In the genomic region with DNA sequence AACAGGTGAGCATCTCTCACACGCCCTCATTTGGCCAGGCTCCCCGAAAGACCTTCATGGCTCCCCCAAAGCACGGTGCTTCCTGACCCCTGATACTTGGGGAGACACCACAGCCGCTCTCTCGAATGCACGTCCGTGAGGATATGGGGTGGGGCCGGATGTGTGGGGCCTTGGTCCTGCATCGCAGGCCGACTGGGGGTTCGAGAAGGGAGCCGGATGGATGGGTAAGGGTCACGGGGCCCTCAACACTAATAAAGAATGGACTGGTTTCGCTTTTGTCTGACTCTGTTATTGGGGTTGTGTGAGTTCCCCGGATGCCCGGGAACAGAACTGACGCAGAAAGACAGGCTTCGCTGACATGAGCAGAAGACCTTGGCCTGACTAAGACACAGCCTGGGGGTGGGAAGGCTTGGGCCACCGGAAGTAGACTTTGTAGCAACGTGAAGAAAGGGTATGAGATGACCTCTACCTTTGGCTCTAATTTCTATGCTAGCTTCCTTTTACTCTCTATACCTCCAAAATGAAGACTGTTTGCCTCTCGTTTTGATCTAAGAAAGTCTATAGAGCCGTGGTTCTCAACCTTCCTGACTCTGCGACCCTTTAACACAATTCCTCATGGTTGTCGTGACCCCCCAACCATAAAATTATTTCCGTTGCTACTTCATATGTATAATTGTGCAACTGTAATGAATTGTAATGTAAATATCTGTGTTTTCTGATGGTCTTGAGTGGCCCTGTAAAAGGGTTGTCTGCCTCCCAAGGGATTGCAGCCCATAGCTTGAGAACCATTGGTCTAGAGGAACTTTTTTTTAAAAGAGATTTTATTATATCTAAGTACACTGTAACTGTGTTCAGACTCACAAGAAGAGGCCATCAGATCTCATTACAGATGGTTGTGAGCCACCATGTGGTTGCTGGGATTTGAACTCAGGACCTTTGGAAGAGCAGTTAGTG, we compare ENCODE assay signal across 10 mouse cellular contexts. TPM values are rescaled to one million over a fixed set of nuclear protein-coding genes. Genes with fewer than 3 reads are reported as not detected.
DNase-seq lines count a peak whose midpoint lies in the region; ATAC-seq and TF ChIP-seq lines count a peak whose summit lies in the region.
"Had no signal": no experiment of that assay in that cellular context is flagged by ENCODE, and none has a peak within 500 bp of the region (broad histone marks: within the 10 kb centered on the region; RNA-seq: fewer than 3 reads in every experiment).

No protein-coding gene starts in this region.

- H3K27ac ChIP-seq in intestine, embryonic 16.5 days (ENCODE audit: low read length): no peak overlapping the region
- H3K27ac ChIP-seq in intestine, embryonic 15.5 days: no peak overlapping the region
- no peak overlapping the region for H3K27ac ChIP-seq in midbrain, postnatal 0 days (ENCODE audit: low read depth, low read length)

- peak; percentile 52 to 81 for DNase-seq in spleen, postnatal 4 days (ENCODE audit: low spot score in 2 of 2)
- DNase-seq in left cerebral cortex, postnatal 14 days (ENCODE audit: low spot score in 2 of 2): no peak
- DNase-seq in midbrain, postnatal 0 days (ENCODE audit: low spot score): no peak
- DNase-seq: kidney, postnatal 25 days had no signal

- ATAC-seq in intestine, embryonic 16.5 days: no peak
- ATAC-seq in intestine, embryonic 15.5 days: no peak
- peak; percentile 10 for ATAC-seq in inflammation-experienced regulatory T-cells, adult 6 months
- no peak for ATAC-seq in megakaryocyte progenitor cell, adult 5-6 weeks (replicated peaks; ENCODE audit: poor library complexity)
- no peak for ATAC-seq in midbrain, postnatal 0 days (ENCODE audit: low FRiP score)

- intact Hi-C loops in left cerebral cortex, postnatal 14 days (cut with DNase I): no loop called here

- no peaks in the 10 kb centered on the region for H3K9me3 ChIP-seq in intestine, embryonic 16.5 days (ENCODE audit: control insufficient read depth, low read length)
- H3K9me3 ChIP-seq in intestine, embryonic 15.5 days: no peaks in the 10 kb centered on the region
- H3K9me3 ChIP-seq in E14TG2a.4 (ENCODE audit: low read length): peaks cover 4% of the 10 kb centered on the region
- no peaks in the 10 kb centered on the region for H3K9me3 ChIP-seq in midbrain, postnatal 0 days (ENCODE audit: low read length)

- 86% methylated on average over 25 of the region's 25 CpGs for WGBS in intestine, embryonic 16.5 days
- 88% methylated on average over 25 of the region's 25 CpGs for WGBS in intestine, embryonic 15.5 days
- WGBS in midbrain, postnatal 0 days: 89% methylated on average over 25 of the region's 25 CpGs

- no peak for TF ChIP-seq CTCF in E14TG2a.4 (conservative IDR thresholded peaks at IDR 0.05; ENCODE audit: low read length)
- no peak for TF ChIP-seq CTCF in midbrain, postnatal 0 days (IDR thresholded peaks at IDR 0.05)

- H3K9ac ChIP-seq in intestine, embryonic 16.5 days (ENCODE audit: low read depth, low read length): 0 out of 2 replicates have a peak overlapping the region, but pooled peaks have one; percentile 1
- H3K9ac ChIP-seq in intestine, embryonic 15.5 days: no peak overlapping the region
- H3K9ac ChIP-seq in midbrain, postnatal 0 days (replicated peaks; ENCODE audit: low read length, poor library complexity, severe bottlenecking): no peak overlapping the region

- H3K4me3 ChIP-seq in intestine, embryonic 16.5 days (ENCODE audit: low read length): peak overlapping the region; percentile 6; the same call in 1 of the 2 replicates
- no peak overlapping the region; the same call in 1 of the 2 replicates for H3K4me3 ChIP-seq in intestine, embryonic 15.5 days (replicated peaks)
- H3K4me3 ChIP-seq in E14TG2a.4 (replicated peaks; ENCODE audit: low read length): peak overlapping the region; percentile 76
- no peak overlapping the region for H3K4me3 ChIP-seq in midbrain, postnatal 0 days (ENCODE audit: low read depth, low read length)

- H3K4me2 ChIP-seq in intestine, embryonic 16.5 days (ENCODE audit: low read depth, low read length): no peak overlapping the region
- no peak overlapping the region for H3K4me2 ChIP-seq in intestine, embryonic 15.5 days (replicated peaks)
- H3K4me2 ChIP-seq in midbrain, postnatal 0 days (ENCODE audit: low read depth, low read length, poor library complexity, severe bottlenecking): no peak overlapping the region

- H3K36me3 ChIP-seq in intestine, embryonic 16.5 days (ENCODE audit: control insufficient read depth, insufficient read depth, low read length): no peaks in the 10 kb centered on the region
- no peaks in the 10 kb centered on the region for H3K36me3 ChIP-seq in intestine, embryonic 15.5 days
- no peaks in the 10 kb centered on the region for H3K36me3 ChIP-seq in E14TG2a.4 (ENCODE audit: insufficient read depth, low read length)
- H3K36me3 ChIP-seq in midbrain, postnatal 0 days (ENCODE audit: insufficient read depth, low read length): no peaks in the 10 kb centered on the region

- no peaks in the 10 kb centered on the region for H3K4me1 ChIP-seq in intestine, embryonic 16.5 days (ENCODE audit: control insufficient read depth, insufficient read depth, low read length)
- H3K4me1 ChIP-seq in intestine, embryonic 15.5 days (replicated peaks): no peaks in the 10 kb centered on the region
- peaks cover 49% of the 10 kb centered on the region for H3K4me1 ChIP-seq in E14TG2a.4 (replicated peaks; ENCODE audit: low read depth, low read length)
- no peaks in the 10 kb centered on the region; the same call in 1 of the 2 replicates for H3K4me1 ChIP-seq in midbrain, postnatal 0 days (ENCODE audit: insufficient read depth, low read length)

- peaks cover 26% of the 10 kb centered on the region for H3K27me3 ChIP-seq in intestine, embryonic 16.5 days (replicated peaks; ENCODE audit: control insufficient read depth, insufficient read depth, low read length)
- peaks cover 22% of the 10 kb centered on the region for H3K27me3 ChIP-seq in intestine, embryonic 15.5 days (replicated peaks)
- peaks cover 25% of the 10 kb centered on the region for H3K27me3 ChIP-seq in E14TG2a.4 (ENCODE audit: insufficient read depth, low read length)
- no peaks in the 10 kb centered on the region for H3K27me3 ChIP-seq in midbrain, postnatal 0 days (ENCODE audit: insufficient read depth, low read length)

RNA-seq across cellular contexts. Expression of a gene that starts 3.1 kb away (rescaled TPM):
- polyA plus RNA-seq in intestine, embryonic 16.5 days (2015; fragmentation: Nextera tagmentation; extraction: Ambion mirVana): 0.83 and 1.2 TPM in 2 replicates
- 0.96 and 1.5 TPM in 2 replicates for polyA plus RNA-seq in intestine, embryonic 15.5 days (2015; fragmentation: Nextera tagmentation; extraction: Ambion mirVana)
- polyA plus RNA-seq in inflammation-experienced regulatory T-cells, adult 6 months (2017; shearing (Covaris generic)): 1 to 10 TPM; 1.7 to 3.8 (median 3.4) TPM
- total RNA-seq in left cerebral cortex, postnatal 14 days (2021): 100 to 1,000 TPM; 154 to 162 TPM
- 34.1 and 38.5 TPM in 2 replicates for total RNA-seq in megakaryocyte progenitor cell, adult 5-6 weeks (2015)
- 47.0 and 66.4 TPM in 2 replicates for total RNA-seq in megakaryocyte progenitor cell, adult 5-6 weeks (2017)
- total RNA-seq in midbrain, postnatal 0 days (2014; rRNA removed): 206 and 215 TPM in 2 replicates
- 47.3 and 57.8 TPM in 2 replicates for polyA plus RNA-seq in midbrain, postnatal 0 days (2015; fragmentation: Nextera tagmentation; extraction: Ambion mirVana)

RNA-seq across cellular contexts. Expression of a gene that starts 19.9 kb away (rescaled TPM):
- polyA plus RNA-seq in intestine, embryonic 16.5 days (2015; fragmentation: Nextera tagmentation; extraction: Ambion mirVana): 108 and 111 TPM in 2 replicates
- 117 and 121 TPM in 2 replicates for polyA plus RNA-seq in intestine, embryonic 15.5 days (2015; fragmentation: Nextera tagmentation; extraction: Ambion mirVana)
- polyA plus RNA-seq in inflammation-experienced regulatory T-cells, adult 6 months (2017; shearing (Covaris generic)): 100 to 1,000 TPM; 357 to 377 (median 371) TPM
- total RNA-seq in left cerebral cortex, postnatal 14 days (2021): 10 to 100 TPM; 60.6 to 67.6 TPM
- 147 and 161 TPM in 2 replicates for total RNA-seq in megakaryocyte progenitor cell, adult 5-6 weeks (2015)
- 52.8 and 63.7 TPM in 2 replicates for total RNA-seq in megakaryocyte progenitor cell, adult 5-6 weeks (2017)
- 47.8 and 55.4 TPM in 2 replicates for total RNA-seq in midbrain, postnatal 0 days (2014; rRNA removed)
- 122 and 128 TPM in 2 replicates for polyA plus RNA-seq in midbrain, postnatal 0 days (2015; fragmentation: Nextera tagmentation; extraction: Ambion mirVana)

RNA-seq across cellular contexts. Expression of a gene that starts 36.1 kb away (rescaled TPM):
- polyA plus RNA-seq in intestine, embryonic 16.5 days (2015; fragmentation: Nextera tagmentation; extraction: Ambion mirVana): 1.8 and 6.1 TPM in 2 replicates
- polyA plus RNA-seq in intestine, embryonic 15.5 days (2015; fragmentation: Nextera tagmentation; extraction: Ambion mirVana): 2.9 and 5.9 TPM in 2 replicates
- not detected for polyA plus RNA-seq in inflammation-experienced regulatory T-cells, adult 6 months (2017; shearing (Covaris generic))
- total RNA-seq in left cerebral cortex, postnatal 14 days (2021): not detected
- total RNA-seq in megakaryocyte progenitor cell, adult 5-6 weeks (2015): 13,257 and 15,415 TPM in 2 replicates
- total RNA-seq in megakaryocyte progenitor cell, adult 5-6 weeks (2017): 8,081 and 8,928 TPM in 2 replicates
- 0.19 TPM in 1 of 2 replicates, not detected in the other for total RNA-seq in midbrain, postnatal 0 days (2014; rRNA removed)
- 0.20 TPM in 1 of 2 replicates, not detected in the other for polyA plus RNA-seq in midbrain, postnatal 0 days (2015; fragmentation: Nextera tagmentation; extraction: Ambion mirVana)
- total RNA-seq: monocyte, adult 5-6 weeks had no signal

Comparison
In these comparisons a context has a peak if more than half of its experiments do, and no peak if none do; other contexts are left out.
1. H3K4me3 ChIP-seq: peak in intestine, embryonic 16.5 days (single experiment) and E14TG2a.4 (single experiment); none in intestine, embryonic 15.5 days (single experiment) and midbrain, postnatal 0 days (single experiment).
2. DNase-seq: peak in spleen, postnatal 4 days (2 of 2); none in left cerebral cortex, postnatal 14 days (0 of 2) and midbrain, postnatal 0 days (single experiment).
3. RNA of a gene that starts 3.1 kb away (polyA plus RNA-seq): 47.3 to 57.8 TPM in midbrain, postnatal 0 days; 1.7 to 3.8 TPM in inflammation-experienced regulatory T-cells, adult 6 months, 0.83 to 1.2 TPM in intestine, embryonic 16.5 days and 0.96 to 1.5 TPM in intestine, embryonic 15.5 days; every median in the first group is over 10 times any median in the second.